Mouse (Mus musculus) E14TG2a.4 (cell line): ENCODE data around the gene Cped1.

Experiments used
- CTCF ChIP-seq: conservative IDR thresholded peaks from 2 replicates; pipeline ENCODE4 v1.5.1; 2014; ENCODE audit warnings: low read length
- NANOG ChIP-seq: IDR thresholded peaks from 2 replicates; pipeline ENCODE4 v1.6.1; 2014; ENCODE audit warnings: borderline replicate concordance, low read length, mixed read lengths
- POU5F1 ChIP-seq: IDR thresholded peaks from 2 replicates; pipeline ENCODE4 v1.6.1; 2014; ENCODE audit warnings: low read length, borderline replicate concordance

DNA sequence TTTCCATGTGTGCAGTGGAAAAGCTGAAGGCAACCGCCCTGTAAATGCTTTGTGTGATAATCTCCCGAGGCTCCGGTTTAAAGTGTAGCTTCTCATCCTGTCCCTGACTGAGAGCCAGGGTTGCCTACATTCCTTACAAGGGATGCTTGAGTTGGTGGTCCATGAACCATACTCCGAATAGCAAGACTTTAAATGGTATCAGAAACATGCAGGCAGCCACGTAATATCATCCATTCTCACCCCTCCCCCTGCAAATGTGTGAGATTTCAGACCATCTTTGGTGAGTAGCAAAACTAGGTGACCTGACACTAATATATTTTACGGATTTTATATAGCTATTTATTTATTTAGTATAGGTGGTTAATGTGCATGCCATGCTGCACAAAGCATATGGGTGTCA lies 311.3 kb downstream of the Cped1 start:
- TF ChIP-seq CTCF (no peak), NANOG (no peak), POU5F1 (no peak)
